Mouse (Mus musculus) MEL (cell line): ENCODE measurements around the gene Kalrn. TPM values are rescaled to one million over a fixed set of nuclear protein-coding genes. Genes with fewer than 3 reads are reported as not detected.

Experiments used
- DNase-seq: peaks from one replicate; pipeline ENCODE4 v3.0.0; 2011; ENCODE audit warnings: low read depth, low spot score
- H3K27ac ChIP-seq: 2 replicates; pipeline ENCODE4 v1.5.1; 2012; ENCODE audit warnings: low read depth, mild to moderate bottlenecking, control low read depth, low read length, moderate library complexity; ENCODE audit not compliant: control insufficient read depth
- H3K27me3 ChIP-seq, 2 experiments: fragments of 150-350 bp in 1 of 2; sonication (generic) in 1 of 2; 2 replicates each; pipeline ENCODE4 v1.6.1; 2012; ENCODE audit warnings: low read length in 2 of 2, mild to moderate bottlenecking in 2 of 2, improper control_type of control experiment in 1 of 2, moderate library complexity in 1 of 2; ENCODE audit not compliant: insufficient read depth in 2 of 2, control insufficient read depth in 1 of 2
- H3K36me3 ChIP-seq, 2 experiments: 2 replicates each; pipeline ENCODE4 v1.6.1; 2012 to 2014; ENCODE audit warnings: low read length in 2 of 2, improper control_type of control experiment in 1 of 2, inconsistent platforms in 1 of 2, mild to moderate bottlenecking in 1 of 2; ENCODE audit not compliant: insufficient read depth in 2 of 2, control insufficient read depth in 1 of 2
- H3K4me1 ChIP-seq, 2 experiments: fragments of 150-350 bp in 1 of 2; sonication (generic) in 1 of 2; 2 replicates each; pipeline ENCODE4 v1.6.1; 2012; ENCODE audit warnings: low read length in 2 of 2, improper control_type of control experiment in 1 of 2, mild to moderate bottlenecking in 1 of 2; ENCODE audit not compliant: insufficient read depth in 2 of 2, control insufficient read depth in 1 of 2
- H3K4me3 ChIP-seq, 2 experiments: fragments of 150-350 bp in 1 of 2; sonication (generic) in 1 of 2; 2 replicates each; pipeline ENCODE4 v1.5.1; 2012; ENCODE audit warnings: low read depth in 2 of 2, low read length in 2 of 2, mild to moderate bottlenecking in 2 of 2, moderate library complexity in 2 of 2, control low read depth in 1 of 2, improper control_type of control experiment in 1 of 2; ENCODE audit not compliant: control insufficient read depth in 1 of 2, insufficient read depth in 1 of 2
- H3K79me2 ChIP-seq: 2 replicates; pipeline ENCODE4 v1.6.1; 2012; ENCODE audit warnings: mild to moderate bottlenecking, low read length, moderate library complexity; ENCODE audit not compliant: control insufficient read depth, poor library complexity, insufficient read depth
- H3K9ac ChIP-seq: 2 replicates; pipeline ENCODE4 v1.6.1; 2012; ENCODE audit warnings: low read depth, mild to moderate bottlenecking, control low read depth, low read length, moderate library complexity; ENCODE audit not compliant: control insufficient read depth, poor library complexity, severe bottlenecking
- H3K9me3 ChIP-seq: fragments of 150-350 bp; sonication (generic); replicated peaks from 2 replicates; pipeline ENCODE4 v1.6.1; 2012; ENCODE audit warnings: mild to moderate bottlenecking, low read length, improper control_type of control experiment, moderate library complexity; ENCODE audit not compliant: insufficient read depth
- BHLHE40 ChIP-seq: IDR thresholded peaks from 2 replicates; pipeline ENCODE4 v1.6.1; 2012; ENCODE audit warnings: low read depth, mild to moderate bottlenecking, inconsistent platforms, low read length, improper control_type of control experiment, borderline replicate concordance
- CHD1 ChIP-seq: IDR thresholded peaks from 2 replicates; pipeline ENCODE4 v1.6.1; 2012; ENCODE audit warnings: low read depth, mild to moderate bottlenecking, inconsistent platforms, low read length, improper control_type of control experiment
- CHD2 ChIP-seq: IDR thresholded peaks from 2 replicates; pipeline ENCODE4 v1.6.1; 2011; ENCODE audit warnings: low read length, improper control_type of control experiment
- E2F4 ChIP-seq: IDR thresholded peaks from 2 replicates; pipeline ENCODE4 v1.6.1; 2011; ENCODE audit warnings: low read depth, low read length, improper control_type of control experiment, borderline replicate concordance
- EP300 ChIP-seq, 2 experiments: IDR thresholded peaks; 2 replicates each; pipeline ENCODE4 v1.6.1; 2011; ENCODE audit warnings: improper control_type of control experiment in 2 of 2, low read length in 2 of 2, low read depth in 1 of 2, mild to moderate bottlenecking in 1 of 2
- ETS1 ChIP-seq: IDR thresholded peaks from 2 replicates; pipeline ENCODE4 v1.6.1; 2012; ENCODE audit warnings: low read depth, mild to moderate bottlenecking, inconsistent platforms, low read length, improper control_type of control experiment, moderate library complexity
- GABPA ChIP-seq: IDR thresholded peaks from 2 replicates; pipeline ENCODE4 v1.6.1; 2012; ENCODE audit warnings: low read depth, mild to moderate bottlenecking, inconsistent platforms, low read length, improper control_type of control experiment, moderate library complexity
- GATA1 ChIP-seq: IDR thresholded peaks from 2 replicates; pipeline ENCODE4 v1.6.1; 2011; ENCODE audit warnings: low read depth, low read length, improper control_type of control experiment
- HCFC1 ChIP-seq: IDR thresholded peaks from 2 replicates; pipeline ENCODE4 v1.6.1; 2012; ENCODE audit warnings: low read depth, mild to moderate bottlenecking, inconsistent platforms, low read length, improper control_type of control experiment, moderate library complexity
- JUND ChIP-seq: IDR thresholded peaks from 2 replicates; pipeline ENCODE4 v1.6.1; 2011; ENCODE audit warnings: low read depth, mild to moderate bottlenecking, improper control_type of control experiment, low read length
- MAFK ChIP-seq: IDR thresholded peaks from 2 replicates; pipeline ENCODE4 v1.6.1; 2011; ENCODE audit warnings: low read depth, mild to moderate bottlenecking, low read length, improper control_type of control experiment, borderline replicate concordance
- MAZ ChIP-seq: IDR thresholded peaks from 2 replicates; pipeline ENCODE4 v1.6.1; 2012; ENCODE audit warnings: low read depth, mild to moderate bottlenecking, inconsistent platforms, low read length, improper control_type of control experiment
- MEF2A ChIP-seq: IDR thresholded peaks from 2 replicates; pipeline ENCODE4 v1.6.1; 2014; ENCODE audit warnings: low read depth, mild to moderate bottlenecking, inconsistent platforms, low read length, improper control_type of control experiment; ENCODE audit not compliant: poor library complexity, insufficient replicate concordance, severe bottlenecking; ENCODE audit errors: extremely low read depth
- MXI1 ChIP-seq: IDR thresholded peaks from 2 replicates; pipeline ENCODE4 v1.6.1; 2011; ENCODE audit warnings: mild to moderate bottlenecking, low read depth, low read length, improper control_type of control experiment
- MYC ChIP-seq: IDR thresholded peaks from 2 replicates; pipeline ENCODE4 v1.6.1; 2011; ENCODE audit warnings: low read depth, mild to moderate bottlenecking, low read length, improper control_type of control experiment, moderate library complexity
- NELFE ChIP-seq: IDR thresholded peaks from 2 replicates; pipeline ENCODE4 v1.6.1; 2011; ENCODE audit warnings: low read depth, low read length, improper control_type of control experiment
- NRF1 ChIP-seq: IDR thresholded peaks from 2 replicates; pipeline ENCODE4 v1.6.1; 2014; ENCODE audit warnings: low read depth, mild to moderate bottlenecking, inconsistent platforms, low read length, improper control_type of control experiment, moderate library complexity; ENCODE audit not compliant: poor library complexity, insufficient read depth, severe bottlenecking
- POLR2AphosphoS2 ChIP-seq: IDR thresholded peaks from 2 replicates; pipeline ENCODE4 v1.6.1; 2011; ENCODE audit warnings: low read length, improper control_type of control experiment
- SIN3A ChIP-seq: IDR thresholded peaks from 2 replicates; pipeline ENCODE4 v1.6.1; 2012; ENCODE audit warnings: low read length, improper control_type of control experiment, inconsistent platforms
- SMC3 ChIP-seq: IDR thresholded peaks from 2 replicates; pipeline ENCODE4 v1.6.1; 2011; ENCODE audit warnings: low read depth, low read length, improper control_type of control experiment
- TCF12 ChIP-seq: IDR thresholded peaks from 2 replicates; pipeline ENCODE4 v1.6.1; 2014; ENCODE audit warnings: low read depth, mild to moderate bottlenecking, inconsistent platforms, low read length, improper control_type of control experiment, moderate library complexity
- UBTF ChIP-seq: IDR thresholded peaks from 2 replicates; pipeline ENCODE4 v1.6.1; 2012; ENCODE audit warnings: low read depth, mild to moderate bottlenecking, inconsistent platforms, low read length, improper control_type of control experiment, moderate library complexity, borderline replicate concordance; ENCODE audit not compliant: insufficient read depth
- USF1 ChIP-seq: IDR thresholded peaks from 2 replicates; pipeline ENCODE4 v1.6.1; 2014; ENCODE audit warnings: low read depth, mild to moderate bottlenecking, inconsistent platforms, low read length, improper control_type of control experiment, moderate library complexity
- USF2 ChIP-seq, 2 experiments: IDR thresholded peaks; 2 replicates each; pipeline ENCODE4 v1.6.1; 2011 to 2012; ENCODE audit warnings: improper control_type of control experiment in 2 of 2, low read length in 2 of 2, borderline replicate concordance in 1 of 2, inconsistent platforms in 1 of 2, low read depth in 1 of 2, mild to moderate bottlenecking in 1 of 2; ENCODE audit not compliant: insufficient read depth in 1 of 2
- ZKSCAN1 ChIP-seq: IDR thresholded peaks from 2 replicates; pipeline ENCODE4 v1.6.1; 2012; ENCODE audit warnings: low read depth, mild to moderate bottlenecking, inconsistent platforms, low read length, improper control_type of control experiment, moderate library complexity
- ZNF384 ChIP-seq: IDR thresholded peaks from 2 replicates; pipeline ENCODE4 v1.6.1; 2012; ENCODE audit warnings: low read depth, mild to moderate bottlenecking, inconsistent platforms, low read length, improper control_type of control experiment
- polyA plus RNA-seq, 2 experiments: library from polyadenylated mRNA; stranded (reverse) in 1 of 2; unstranded in 1 of 2; fragments of >175 nt in 1 of 2; fragments of >200 nt in 1 of 2; gene quantifications; 2 replicates each; pipeline versions ENCODE4 v1.2.1 to v1.2.4; 2012; ENCODE audit warnings: low replicate concordance in 2 of 2, low read depth in 1 of 2; ENCODE audit not compliant: insufficient read length in 2 of 2, insufficient read depth in 1 of 2, missing spikeins in 1 of 2
- total RNA-seq: library from RNA; depleted of rRNA; stranded (reverse); fragments of 300-350 nt; gene quantifications from 2 replicates; pipeline ENCODE4 v1.2.3, GENCODE M21; 2012

Gene Kalrn
- total and polyA plus RNA-seq, 3 experiments, result 10.4 to 11.8 TPM; not detected in 1

GRCm38 (mm10) chr16:34184721-34185120 is 388.6 kb downstream of the Kalrn start (continued):
- TF ChIP-seq MEF2A, result no peak

GRCm38 (mm10) chr16:34183186-34183585 is 390.1 kb downstream of the Kalrn start:
- Histone ChIP-seq H3K27me3 (peaks cover 9 to 10% of the 10 kb centered on the region in 2 experiments), H3K79me2 (no peaks in the 10 kb centered on the region), H3K9ac (no peak overlapping the region), H3K36me3 (no peaks in the 10 kb centered on the region), H3K4me1 (no peaks in the 10 kb centered on the region), H3K9me3 (no peaks in the 10 kb centered on the region), H3K4me3 (no peak overlapping the region), H3K27ac (no peak overlapping the region)
- TF ChIP-seq CHD1 (no peak), MYC (no peak), SIN3A (no peak), TCF12 (no peak), NRF1 (no peak), HCFC1 (no peak), BHLHE40 (no peak), ZKSCAN1 (no peak), CHD2 (no peak), ZNF384 (no peak), SMC3 (no peak), UBTF (no peak), MAZ (no peak), MXI1 (no peak)
- DNase-seq, result no peak

GRCm38 (mm10) chr16:34175625-34176024 is 397.7 kb downstream of the Kalrn start:
- H3K36me3 ChIP-seq, result no peaks in the 10 kb centered on the region
- no peaks in the 10 kb centered on the region for H3K79me2 ChIP-seq
- peaks cover 4 to 6% of the 10 kb centered on the region in 2 experiments for H3K27me3 ChIP-seq
- H3K9ac ChIP-seq, result no peak overlapping the region
- H3K4me1 ChIP-seq, result no peaks in the 10 kb centered on the region
- no peak overlapping the region for H3K4me3 ChIP-seq
- H3K27ac ChIP-seq, result no peak overlapping the region
- no peak for DNase-seq
- H3K9me3 ChIP-seq, result no peaks in the 10 kb centered on the region
- TF ChIP-seq MXI1 (no peak), POLR2AphosphoS2 (no peak), EP300 (IDR thresholded peaks at IDR 0.05; ENCODE audit: low read depth in 1 of 2, low read length in 2 of 2) (no peak), MAFK (no peak), E2F4 (no peak), GABPA (no peak), TCF12 (no peak), NELFE (no peak), USF2 (IDR thresholded peaks at IDR 0.05; ENCODE audit: borderline replicate concordance in 1 of 2, insufficient read depth in 1 of 2, low read depth in 1 of 2, low read length in 2 of 2) (no peak), JUND (no peak), MYC (no peak), ETS1 (no peak), GATA1 (no peak), USF1 (no peak), MEF2A (no peak)
